Mouse (Mus musculus) spleen, adult 18-20 months (tissue): ENCODE data around the gene Ticam1.
A peak's percentile ranks its signal among the peaks of the same experiment; 100 is the strongest.

Experiments
- DNase-seq, 2 experiments: peaks; one replicate each; pipeline ENCODE4 v3.0.0; 2022; ENCODE audit warnings: mixed read lengths in 2 of 2

Gene Ticam1

DNA sequence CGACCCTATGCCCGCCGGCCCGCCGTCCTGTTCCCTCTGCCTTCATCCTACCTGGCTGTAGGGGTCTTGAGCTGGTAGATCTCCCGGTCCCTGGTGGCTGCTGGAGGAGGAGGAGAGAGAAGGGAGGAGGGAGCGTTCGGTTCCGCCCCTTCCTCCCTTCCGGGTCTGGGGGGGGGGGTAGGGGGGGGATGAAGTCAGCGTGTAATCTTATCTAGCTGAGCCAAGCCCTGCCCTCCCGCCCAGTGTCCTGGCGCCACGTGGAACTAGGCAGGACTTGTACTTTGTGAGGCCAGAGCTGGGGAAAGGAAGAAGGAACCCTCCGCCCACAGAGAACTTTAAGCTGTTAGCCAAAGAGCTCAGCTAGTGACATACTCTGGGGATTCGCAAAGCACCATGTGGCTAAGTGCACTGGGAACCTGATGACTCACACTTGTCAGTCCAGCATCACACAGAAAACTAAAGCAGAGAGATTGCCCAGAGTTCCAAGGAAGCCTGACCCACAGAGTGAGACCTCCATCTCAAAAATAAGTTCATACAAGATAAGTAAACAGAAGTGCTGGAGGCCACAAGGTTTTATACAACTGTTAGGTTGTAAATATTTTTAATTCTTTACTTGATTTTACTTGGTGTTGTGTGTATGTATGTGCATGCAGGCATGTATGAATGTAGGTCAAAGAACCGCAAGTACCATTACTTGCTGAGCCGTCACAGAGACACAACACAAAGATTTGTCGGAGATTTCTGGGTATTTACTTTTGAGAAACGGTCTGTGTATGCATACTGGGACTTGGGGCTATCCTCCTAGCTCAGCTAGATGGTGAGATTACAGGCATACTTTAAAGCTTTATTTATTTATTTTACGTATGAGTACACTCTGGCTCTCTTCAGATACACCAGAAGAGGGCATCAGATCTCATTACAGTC is at the start of gene Ticam1:
TSS of gene Ticam1 (minus strand) at position 144 of the 924 bp plus-strand sequence.
- peak; percentile 68 to 82 for DNase-seq

DNA sequence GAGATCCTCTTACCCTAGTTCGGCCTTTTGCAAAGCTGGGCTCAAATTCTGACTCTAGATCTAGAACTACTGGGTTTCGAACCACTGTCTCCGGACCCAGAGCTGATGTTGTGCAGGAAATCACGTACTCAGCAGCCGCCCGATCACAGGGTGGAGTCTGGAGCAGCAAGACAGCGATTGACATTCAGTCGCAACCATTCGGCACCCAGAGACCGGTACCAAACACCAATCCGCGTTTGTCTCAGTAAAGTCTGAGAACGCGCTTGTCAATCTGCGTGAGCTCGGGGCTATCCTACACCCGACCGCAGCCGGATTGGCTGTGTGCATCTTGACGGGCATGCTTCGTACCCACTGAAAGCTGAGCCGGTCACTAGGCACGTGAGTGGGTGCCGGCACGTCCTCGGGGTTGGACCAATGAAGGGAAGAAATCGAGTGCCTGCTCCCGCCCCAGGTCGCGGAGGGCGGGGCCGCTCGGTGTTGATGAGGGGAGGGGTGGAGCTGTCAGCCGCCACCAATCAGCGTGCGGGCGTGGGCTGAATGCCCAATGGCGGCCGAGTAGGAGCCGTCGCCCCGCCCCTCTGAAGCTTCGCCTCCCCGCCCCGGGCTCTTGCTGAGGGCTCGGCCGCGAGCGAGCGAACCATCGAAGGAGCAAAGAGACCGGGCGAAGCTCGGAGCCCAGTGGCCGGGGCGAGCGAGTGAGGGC is 49.0 kb upstream of the Ticam1 start, which contains the start of gene Kdm4b:
TSS of gene Kdm4b (plus strand) at position 613 of the 703 bp plus-strand sequence.
- peak; percentile 98 to 99 for DNase-seq

DNA sequence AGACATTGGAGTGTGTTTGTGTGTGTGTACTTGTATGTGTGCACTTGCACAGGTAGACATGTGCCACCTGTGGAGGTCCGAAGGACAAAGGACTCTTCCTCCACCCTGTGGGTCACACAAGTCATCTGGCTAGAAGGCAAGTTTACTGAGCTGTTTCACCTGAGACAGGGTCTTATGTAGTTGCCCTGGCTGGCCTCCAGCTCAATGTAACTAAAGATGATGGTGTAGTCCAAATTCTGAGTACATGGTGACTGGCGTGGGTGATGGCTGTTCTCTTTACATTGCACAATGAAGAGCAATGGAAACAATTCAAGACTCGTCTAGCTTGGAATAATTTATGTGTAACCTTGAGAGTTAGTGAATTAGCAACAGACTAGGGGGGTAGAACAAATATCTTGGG is 47.8 kb upstream of the Ticam1 start:
- no peak for DNase-seq

DNA sequence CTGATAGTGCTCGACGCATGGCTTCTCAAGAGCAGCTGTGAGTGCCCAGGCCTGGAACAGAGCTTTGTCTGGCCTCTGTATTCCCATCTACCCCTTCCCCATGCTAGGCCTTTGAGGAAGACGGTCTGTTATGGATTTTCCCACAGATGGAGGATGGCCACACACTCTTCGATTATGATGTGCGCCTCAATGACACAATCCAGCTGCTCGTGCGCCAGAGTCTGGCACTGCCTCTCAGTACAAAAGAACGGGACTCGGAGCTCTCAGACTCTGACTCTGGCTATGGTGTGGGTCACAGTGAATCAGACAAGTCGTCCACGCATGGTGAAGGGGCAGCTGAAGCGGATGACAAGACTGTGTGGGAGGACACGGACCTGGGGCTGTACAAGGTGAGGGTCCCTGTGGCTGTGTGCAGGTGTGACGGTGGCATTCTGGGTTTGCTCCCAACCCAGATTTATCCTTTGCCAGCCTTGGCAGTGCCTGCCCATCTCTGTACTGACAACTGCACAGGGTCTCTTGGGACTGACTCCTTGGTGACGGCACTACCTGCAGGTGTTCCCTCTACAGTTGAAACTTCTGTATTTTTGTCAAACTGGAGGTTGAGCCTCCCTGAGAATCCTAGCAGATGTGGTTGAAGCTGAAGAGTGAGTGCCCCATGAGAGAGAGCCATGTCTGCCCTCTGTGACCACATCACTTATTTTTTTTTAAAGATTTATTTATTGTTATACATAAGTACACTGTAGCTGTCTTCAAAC is 32.8 kb upstream of the Ticam1 start:
- no peak for DNase-seq

DNA sequence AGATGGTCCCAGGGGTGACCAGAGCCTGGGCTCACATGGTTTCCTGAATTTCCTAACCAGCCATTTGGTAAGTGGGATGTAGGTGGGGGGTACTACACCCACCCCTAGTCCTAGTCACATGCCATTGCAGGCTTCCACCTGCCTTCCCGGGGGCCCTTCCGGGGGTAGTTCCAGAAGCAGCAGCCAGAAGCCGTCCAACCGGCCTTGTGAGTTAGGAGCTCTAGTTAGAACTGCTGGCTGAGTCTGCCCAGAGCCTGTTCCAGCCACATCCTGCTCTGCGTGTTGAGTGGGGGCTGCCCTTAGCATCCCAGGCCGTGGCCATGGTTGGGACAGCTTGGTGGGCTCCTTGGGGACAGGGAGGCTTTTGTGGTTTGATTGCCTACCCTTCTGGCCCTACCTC is 31.5 kb upstream of the Ticam1 start:
- no peak for DNase-seq

DNA sequence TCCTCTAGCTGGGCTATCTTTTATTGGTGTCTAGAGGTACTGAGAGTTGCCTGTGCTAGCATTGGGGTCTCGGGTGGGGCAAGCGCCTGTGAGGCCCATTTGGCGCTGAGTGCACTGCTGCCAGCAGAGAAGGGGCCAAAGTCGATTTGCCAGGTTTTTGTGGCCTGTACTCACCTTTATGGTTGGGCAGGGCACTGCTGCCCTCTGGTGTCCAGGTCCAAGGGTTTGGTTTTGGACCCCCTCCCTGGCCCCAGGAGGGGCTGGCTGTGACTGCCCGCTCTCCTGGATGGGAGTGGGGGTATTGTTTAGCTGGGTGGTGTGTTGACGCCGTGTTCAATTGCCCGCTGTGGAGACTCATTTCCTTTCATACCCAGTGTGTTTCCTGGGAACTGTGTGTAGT is 29.2 kb upstream of the Ticam1 start:
- DNase-seq = peak in 1 of 2 experiments; percentile 29

DNA sequence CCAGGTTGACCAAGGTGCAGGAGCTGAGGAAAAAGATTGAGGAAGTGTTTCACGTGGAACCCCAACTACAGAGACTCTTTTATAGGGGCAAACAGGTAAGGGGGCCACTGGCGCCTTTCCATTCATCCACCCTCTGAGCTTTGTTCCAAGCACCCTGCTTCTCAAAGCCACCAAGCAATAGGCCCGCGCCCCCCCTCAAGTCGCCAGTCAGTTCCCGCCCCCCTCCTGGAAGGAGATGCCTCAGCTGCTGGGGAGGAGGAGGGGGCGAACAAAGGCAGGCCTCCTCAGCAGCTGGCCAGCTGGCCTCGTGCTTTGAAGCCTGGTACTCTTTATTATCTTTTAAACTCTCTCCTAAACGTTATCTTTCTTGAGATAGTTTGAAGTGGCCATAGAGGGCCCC is 28.6 kb upstream of the Ticam1 start:
- DNase-seq = no peak

DNA sequence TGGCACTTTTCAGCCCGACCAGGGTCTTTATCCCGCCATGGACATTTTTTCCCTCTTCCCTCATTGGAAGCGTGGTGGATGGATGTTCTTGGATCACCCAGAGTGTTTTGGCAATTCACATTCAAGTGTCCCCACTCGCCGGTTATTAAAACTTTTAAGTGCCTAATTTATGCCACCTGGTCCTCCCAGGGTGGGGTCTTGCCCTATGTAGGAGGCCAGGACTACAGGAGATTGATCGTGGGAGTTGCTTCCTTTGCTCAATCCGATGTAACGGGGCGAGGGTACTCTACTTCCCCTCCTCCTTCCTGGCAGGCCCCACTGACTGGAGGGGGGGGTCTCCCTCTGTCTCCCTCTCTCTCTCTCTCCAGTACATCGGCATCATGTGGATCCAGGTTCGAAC is 28.1 kb upstream of the Ticam1 start:
- DNase-seq = no peak

DNA sequence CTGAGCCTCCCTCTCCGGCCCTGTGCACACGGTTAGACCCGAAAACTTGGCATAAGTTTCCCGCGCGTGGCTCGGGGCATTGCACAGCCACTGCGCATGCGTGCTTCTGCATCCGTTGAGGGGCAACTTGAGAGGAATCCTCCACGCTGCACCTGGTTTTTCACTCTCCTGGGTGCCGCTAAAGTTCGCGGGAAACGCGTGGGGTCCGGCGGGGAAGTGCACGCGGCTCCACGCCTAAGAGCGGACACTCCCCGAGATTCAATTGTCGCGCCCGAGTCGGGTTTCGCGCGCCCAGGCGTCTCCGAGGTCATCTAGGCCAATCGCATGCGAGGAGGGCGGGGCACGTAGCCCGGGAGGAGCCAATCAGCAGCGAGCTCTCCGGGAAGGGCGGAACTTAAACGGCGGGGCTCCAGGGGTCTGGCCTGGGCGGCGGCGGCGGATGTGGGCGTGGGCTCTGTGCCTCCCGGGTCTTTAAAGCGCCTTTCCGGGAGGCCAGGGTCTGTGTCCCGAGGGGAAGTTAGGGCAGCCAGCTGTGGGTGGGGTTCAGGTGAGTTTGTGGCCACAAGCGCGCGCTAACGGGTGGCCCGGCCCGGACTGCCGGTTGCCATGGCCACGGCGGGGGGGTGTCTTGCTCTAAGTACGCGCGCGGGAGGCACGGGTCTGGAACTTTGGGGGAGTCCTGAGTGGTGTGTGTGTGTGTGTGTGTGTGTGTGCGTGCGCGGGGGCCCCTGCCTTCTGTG is 27.4 kb upstream of the Ticam1 start:
- DNase-seq = peak; percentile 94 to 97

DNA sequence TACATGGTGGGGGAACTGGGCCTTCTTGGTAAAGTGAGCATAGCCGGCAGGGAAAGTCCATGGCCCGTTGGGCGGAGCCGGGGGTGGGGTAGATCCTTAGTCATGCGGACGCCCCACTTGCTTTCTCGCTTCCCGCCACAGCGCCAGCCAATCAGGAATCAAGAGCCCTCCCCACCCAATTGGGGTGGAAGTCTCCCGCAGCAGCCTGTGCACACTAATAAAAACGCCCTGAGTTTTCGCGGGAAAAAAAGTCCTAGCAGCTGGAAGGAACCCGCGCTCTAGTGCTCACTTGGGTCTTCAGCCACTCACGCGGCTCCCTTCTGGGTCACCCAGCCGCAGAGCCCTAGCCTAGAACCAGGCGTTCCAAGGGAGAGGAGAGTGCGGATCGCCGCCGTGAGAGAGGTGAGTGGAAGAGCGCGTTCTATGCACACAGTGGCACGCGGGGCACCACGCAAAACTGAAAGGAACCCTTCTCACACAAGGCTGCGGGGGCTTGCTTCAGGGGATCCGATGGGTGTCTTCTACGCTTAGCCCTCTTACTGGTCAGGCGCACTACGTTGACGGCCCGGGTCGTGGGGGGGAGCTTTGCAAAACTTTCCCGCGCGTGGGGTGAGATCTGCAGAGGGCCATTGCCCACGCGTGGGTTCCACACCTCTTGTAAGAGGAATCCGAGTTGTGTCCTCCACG is 26.7 kb upstream of the Ticam1 start, which contains the start of gene Uhrf1:
TSS of gene Uhrf1 (plus strand) at position 162 of the 687 bp plus-strand sequence.
- DNase-seq = peak; percentile 40 to 43

DNA sequence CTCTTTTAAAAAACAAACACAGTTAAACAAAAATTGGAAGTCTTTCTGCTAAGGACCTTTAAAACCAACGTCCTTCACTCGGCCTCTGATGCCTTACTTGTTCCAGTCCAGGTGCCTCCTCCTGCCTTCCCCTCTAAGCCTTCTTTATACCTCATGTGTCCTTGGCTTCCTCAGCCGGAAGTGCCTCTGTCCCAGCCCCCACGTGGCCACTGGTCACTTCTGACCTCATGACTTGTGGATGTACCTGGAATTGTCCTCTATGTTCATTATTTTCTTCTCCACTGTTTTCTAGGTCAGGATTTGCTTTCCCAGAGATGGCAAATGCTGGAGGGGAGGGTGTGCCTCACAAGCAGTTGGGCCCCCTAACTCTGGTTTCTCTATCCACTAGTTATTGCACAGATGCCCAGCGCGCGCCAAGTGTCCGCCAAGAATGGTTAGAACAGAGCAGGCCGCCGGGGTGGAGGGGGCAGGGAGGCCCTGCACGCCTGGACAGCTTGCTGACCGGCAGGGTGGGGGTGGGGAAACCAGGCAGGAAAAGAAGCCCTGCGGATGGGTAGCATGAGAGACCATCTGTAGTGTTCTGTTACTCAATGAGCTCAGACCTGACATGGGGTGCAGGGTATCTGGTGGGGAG is 25.9 kb upstream of the Ticam1 start:
- no peak for DNase-seq

DNA sequence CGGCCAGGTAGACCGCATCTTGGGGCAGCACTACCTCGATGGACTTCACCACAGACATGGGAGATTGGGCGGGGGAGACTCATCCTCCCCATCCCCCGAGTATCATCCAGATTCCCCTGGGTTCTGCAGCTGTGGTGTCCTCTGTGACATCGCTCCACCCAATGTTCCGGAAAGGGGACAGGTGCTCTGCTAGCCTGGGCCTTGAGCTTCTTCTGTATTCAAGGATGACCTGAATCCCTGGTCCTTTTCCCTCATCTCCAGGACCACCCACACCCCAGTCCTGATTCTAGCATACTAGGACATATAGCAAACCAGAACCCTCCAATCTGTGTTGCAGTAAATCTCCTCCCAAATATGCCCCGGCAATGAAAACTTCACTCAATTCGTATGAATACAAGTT is 23.6 kb upstream of the Ticam1 start, which contains the start of gene Arrdc5:
TSS of gene Arrdc5 (minus strand) at position 101 of the 400 bp plus-strand sequence.
- no peak for DNase-seq

DNA sequence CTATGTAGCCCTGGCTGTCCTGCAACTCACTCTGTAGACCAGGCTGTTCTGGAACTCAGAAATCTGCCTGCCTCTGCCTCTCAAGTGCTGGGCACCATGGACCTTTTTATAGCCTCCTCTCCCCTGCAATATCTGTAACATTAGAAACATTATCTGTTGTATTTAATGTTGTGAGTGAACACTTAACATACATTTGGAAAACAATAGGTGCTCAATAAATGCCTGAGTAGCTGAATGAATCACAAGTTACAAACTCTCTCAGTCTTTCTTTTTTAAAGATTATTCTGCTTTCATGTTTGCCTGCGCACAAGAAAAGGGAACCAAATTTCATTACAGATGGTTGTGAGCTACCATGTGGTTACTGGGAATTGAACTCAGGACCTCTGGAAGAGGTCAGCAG is 21.7 kb upstream of the Ticam1 start:
- no peak for DNase-seq

DNA sequence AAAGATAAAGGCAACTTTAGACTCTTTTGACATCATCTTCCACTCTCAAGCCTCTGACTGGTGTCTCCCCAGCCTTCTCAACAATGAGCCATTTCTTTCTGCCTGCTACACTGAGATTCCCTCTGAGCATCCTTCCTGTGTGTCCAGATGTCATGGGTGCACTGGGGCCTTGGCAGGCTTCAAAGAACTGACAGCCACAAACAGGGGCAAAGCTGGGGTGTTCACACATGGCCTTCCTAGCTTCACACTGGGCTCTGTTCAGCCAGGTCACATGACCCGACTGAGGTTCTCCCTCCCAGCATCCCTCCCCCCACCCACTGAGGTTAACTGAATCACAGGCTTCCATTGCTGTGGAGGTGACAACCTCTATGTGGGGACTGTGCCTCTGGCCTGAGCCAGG is 19.6 kb upstream of the Ticam1 start:
- DNase-seq = no peak

DNA sequence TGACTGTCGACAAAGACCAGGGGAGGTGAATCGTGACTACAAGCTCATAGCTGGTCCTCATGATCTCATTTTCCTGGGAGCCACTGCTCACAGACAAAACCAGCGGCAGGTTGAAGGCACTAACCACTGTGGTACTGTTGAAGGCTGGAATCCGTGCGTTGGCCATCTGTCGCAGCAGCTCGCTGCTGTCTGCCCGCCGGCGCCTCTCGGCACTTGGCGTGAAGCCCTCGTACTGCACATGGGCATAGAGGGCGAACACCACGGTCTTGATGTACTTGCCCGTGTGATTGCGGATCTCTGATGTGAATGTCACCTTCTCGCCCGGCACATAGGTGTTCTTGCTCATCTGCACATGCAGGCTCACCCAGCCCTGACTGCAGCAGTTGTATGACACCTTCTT is 17.7 kb upstream of the Ticam1 start:
- no peak for DNase-seq

DNA sequence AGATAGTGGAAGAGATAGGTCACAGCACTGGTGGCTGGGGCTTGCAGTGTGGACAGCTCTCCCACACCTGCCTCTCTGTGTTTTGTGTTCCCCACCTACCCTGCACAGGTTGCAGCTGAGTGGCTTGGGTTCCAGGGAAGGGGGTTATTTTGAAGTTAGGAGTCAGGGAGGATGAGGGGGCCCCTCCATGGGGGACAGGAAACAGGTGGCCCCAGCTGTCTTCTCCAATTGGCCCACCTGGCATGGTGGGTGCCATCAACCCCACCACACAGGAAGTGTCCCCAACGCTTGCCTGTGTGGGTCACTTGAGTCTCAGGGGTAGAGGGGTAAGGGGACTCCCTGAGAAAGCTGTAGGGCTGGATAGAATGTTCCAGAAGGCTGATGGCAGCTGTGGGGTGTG is 16.7 kb upstream of the Ticam1 start:
- DNase-seq = no peak

DNA sequence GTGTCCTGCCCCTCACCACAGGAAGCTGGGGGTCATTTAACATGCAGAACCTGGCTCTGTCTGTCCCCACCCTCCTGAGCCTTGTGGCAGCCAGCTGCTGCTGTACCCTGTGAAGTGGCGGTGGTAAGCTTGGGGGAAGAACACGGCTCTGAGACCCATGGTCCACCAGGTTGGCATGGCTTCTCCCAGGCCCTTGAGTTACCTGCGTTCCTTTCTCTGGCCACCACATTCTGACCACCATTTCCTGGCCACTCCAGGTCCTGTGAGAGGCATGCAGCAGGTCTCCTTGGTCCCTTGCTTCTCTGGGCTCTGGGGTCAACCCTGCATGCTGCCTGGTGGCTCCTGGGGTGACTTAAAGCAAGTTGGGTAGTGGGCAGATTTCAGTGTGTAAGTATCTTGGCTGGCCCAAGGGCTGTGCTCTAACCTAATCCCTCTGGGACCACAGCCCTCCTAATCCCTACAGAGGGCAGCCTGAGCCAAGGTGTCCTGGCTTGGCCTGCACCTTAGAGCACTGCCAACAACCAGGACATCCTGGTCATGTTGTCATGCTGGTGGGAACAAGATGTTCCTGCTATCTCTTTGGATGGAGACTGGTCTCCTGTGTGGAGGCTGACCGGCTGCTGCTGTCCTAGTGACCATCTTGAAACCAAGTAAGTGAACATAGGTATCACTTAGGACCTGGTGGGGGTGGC is 16.1 kb upstream of the Ticam1 start, which contains the start of gene Plin3:
TSS of gene Plin3 (minus strand) at position 343 of the 692 bp plus-strand sequence.
- no peak for DNase-seq

DNA sequence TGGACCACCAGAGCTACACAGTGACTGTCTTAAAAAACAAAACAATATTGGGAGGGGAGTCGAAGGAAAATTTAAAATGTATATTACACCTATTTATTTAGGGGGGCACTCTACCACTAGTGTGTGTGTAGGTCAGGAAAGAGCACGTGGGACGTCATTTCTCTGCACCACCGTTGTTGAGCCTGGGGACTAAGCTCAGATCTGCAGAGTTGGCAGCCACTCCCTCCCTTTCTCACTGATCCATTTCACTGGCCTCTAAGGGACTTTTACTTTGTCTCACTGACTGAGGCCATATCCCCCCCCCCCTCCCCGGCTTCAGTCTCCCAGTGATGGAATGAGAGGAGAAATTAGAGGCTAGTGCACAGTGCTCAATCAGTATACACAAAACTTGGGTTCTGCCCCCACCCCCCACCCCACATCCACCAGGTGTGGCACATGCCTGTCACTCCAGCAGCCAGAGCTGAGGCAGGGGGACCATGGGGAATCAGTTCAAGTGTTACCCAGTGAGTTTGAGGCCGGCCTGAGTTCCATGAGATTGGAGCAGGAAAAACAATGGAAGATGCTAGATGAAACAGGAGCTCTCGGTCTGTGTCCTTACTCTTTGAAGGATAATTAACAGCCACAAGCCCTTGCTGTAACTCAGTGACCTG is 15.4 kb upstream of the Ticam1 start:
- DNase-seq = no peak

DNA sequence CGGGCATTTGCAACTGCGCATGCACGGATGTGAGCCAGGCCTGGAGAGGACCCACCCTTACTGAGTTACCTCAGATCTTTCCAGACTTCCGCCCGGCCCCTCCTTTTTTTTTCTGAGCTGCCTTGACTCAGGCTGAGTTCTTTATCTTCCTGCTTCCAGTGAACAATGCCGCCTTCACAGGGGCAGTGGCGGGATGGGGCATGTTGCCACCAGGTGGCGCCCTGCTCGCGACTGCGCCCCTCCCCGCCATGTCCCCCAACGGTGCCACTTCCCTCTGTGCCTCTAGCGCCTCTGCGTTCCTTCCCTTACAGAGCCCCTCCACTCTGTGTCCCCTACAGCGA is 14.6 kb upstream of the Ticam1 start:
- peak; percentile 78 to 85 for DNase-seq
